19 mouse cellular contexts compared by ENCODE assay signal in genomic region chr1:127523364-127523763, GRCm38 (mm10).
DNase-seq lines count a peak whose midpoint lies in the region; ATAC-seq and TF ChIP-seq lines count a peak whose summit lies in the region.
"Had no signal": no experiment of that assay in that cellular context is flagged by ENCODE, and none has a peak within 500 bp of the region (broad histone marks: within the 10 kb centered on the region; RNA-seq: fewer than 3 reads in every experiment).

No protein-coding gene starts in this region.

- TF ChIP-seq CTCF in kidney, adult 2 months (conservative IDR thresholded peaks at IDR 0.05; ENCODE audit: insufficient read depth, insufficient read length, low read depth, low read length) = no peak
- no peak for TF ChIP-seq CTCF in kidney, postnatal 0 days (IDR thresholded peaks at IDR 0.05; ENCODE audit: low read depth)

- no peak overlapping the region for H3K4me2 ChIP-seq in forebrain, embryonic 12.5 days
- no peak overlapping the region for H3K4me2 ChIP-seq in forebrain, embryonic 14.5 days (ENCODE audit: low read length)
- no peak overlapping the region for H3K4me2 ChIP-seq in kidney, postnatal 0 days (ENCODE audit: low read length)
- H3K4me2 ChIP-seq: forebrain, embryonic 15.5 days; hindbrain, embryonic 13.5 days had no signal

- H3K27ac ChIP-seq in forebrain, embryonic 12.5 days = no peak overlapping the region
- no peak overlapping the region for H3K27ac ChIP-seq in forebrain, embryonic 14.5 days (ENCODE audit: low read depth, low read length)
- H3K27ac ChIP-seq in kidney, adult 2 months (ENCODE audit: insufficient read depth, low read depth, low read length) = no peak overlapping the region
- H3K27ac ChIP-seq in kidney, postnatal 0 days = no peak overlapping the region
- H3K27ac ChIP-seq: embryonic facial prominence, embryonic 10.5 days; forebrain, embryonic 15.5 days; hindbrain, embryonic 13.5 days had no signal

- 87% methylated on average over 8 of the region's 8 CpGs for WGBS in forebrain, embryonic 12.5 days
- WGBS in forebrain, embryonic 14.5 days = 93% methylated on average over 8 of the region's 8 CpGs
- WGBS in kidney, adult 2 months = 62% methylated on average over 8 of the region's 8 CpGs
- WGBS in kidney, postnatal 0 days = 71% methylated on average over 8 of the region's 8 CpGs

- DNase-seq in forebrain, embryonic 14.5 days (ENCODE audit: low spot score) = no peak
- DNase-seq in kidney, adult 2 months = peak; percentile 21
- DNase-seq in kidney, adult 18-20 months = no peak
- no peak for DNase-seq in kidney, postnatal 0 days (ENCODE audit: low spot score)
- no peak for DNase-seq in kidney, adult 11 months
- DNase-seq in kidney, postnatal 10 days = peak; percentile 14
- DNase-seq: adrenal gland, adult 8-10 months; adrenal gland, postnatal 36 days; B cell, adult 2 months; cerebellum, postnatal 10 days; gastrocnemius, postnatal 36 days; heart, adult 11 months; heart, postnatal 10 days had no signal

- H3K4me3 ChIP-seq in forebrain, embryonic 12.5 days (replicated peaks) = no peak overlapping the region
- H3K4me3 ChIP-seq in forebrain, embryonic 14.5 days (ENCODE audit: low read depth, low read length) = no peak overlapping the region
- H3K4me3 ChIP-seq in kidney, adult 2 months (ENCODE audit: insufficient read depth, low read depth, low read length) = no peak overlapping the region
- no peak overlapping the region for H3K4me3 ChIP-seq in kidney, postnatal 0 days (replicated peaks; ENCODE audit: low read depth, low read length)
- H3K4me3 ChIP-seq: embryonic facial prominence, embryonic 10.5 days; forebrain, embryonic 15.5 days; hindbrain, embryonic 13.5 days had no signal

- 0 out of 2 replicates have a peak, but pooled peaks have one; percentile 20 for ATAC-seq in forebrain, embryonic 12.5 days (ENCODE audit: low FRiP score)
- no peak for ATAC-seq in forebrain, embryonic 14.5 days
- ATAC-seq in kidney, postnatal 0 days (replicated peaks; ENCODE audit: low FRiP score, low read depth) = peak; percentile 54; the same call in 1 of the 2 replicates
- ATAC-seq: CD4-positive, CD25-positive, alpha-beta regulatory T cell, adult 4 months; forebrain, embryonic 15.5 days had no signal

- no peaks in the 10 kb centered on the region for H3K36me3 ChIP-seq in forebrain, embryonic 12.5 days (replicated peaks)
- no peaks in the 10 kb centered on the region for H3K36me3 ChIP-seq in forebrain, embryonic 14.5 days (ENCODE audit: control insufficient read depth, insufficient read depth, low read length)
- no peaks in the 10 kb centered on the region for H3K36me3 ChIP-seq in kidney, adult 2 months (ENCODE audit: control insufficient read depth, insufficient read depth, low read length)
- no peaks in the 10 kb centered on the region for H3K36me3 ChIP-seq in kidney, postnatal 0 days (ENCODE audit: insufficient read depth, low read length)
- H3K36me3 ChIP-seq: embryonic facial prominence, embryonic 10.5 days; forebrain, embryonic 15.5 days; G1E; hindbrain, embryonic 13.5 days had no signal

- no peaks in the 10 kb centered on the region for H3K9me3 ChIP-seq in forebrain, embryonic 12.5 days
- H3K9me3 ChIP-seq in forebrain, embryonic 14.5 days (replicated peaks; ENCODE audit: control insufficient read depth, low read length) = no peaks in the 10 kb centered on the region
- H3K9me3 ChIP-seq in kidney, postnatal 0 days (replicated peaks; ENCODE audit: low read length) = no peaks in the 10 kb centered on the region
- H3K9me3 ChIP-seq: embryonic facial prominence, embryonic 10.5 days; forebrain, embryonic 15.5 days; hindbrain, embryonic 13.5 days had no signal

- H3K4me1 ChIP-seq in forebrain, embryonic 12.5 days = no peaks in the 10 kb centered on the region
- H3K4me1 ChIP-seq in forebrain, embryonic 14.5 days (ENCODE audit: control insufficient read depth, insufficient read depth, low read length) = no peaks in the 10 kb centered on the region
- no peaks in the 10 kb centered on the region for H3K4me1 ChIP-seq in kidney, adult 2 months (ENCODE audit: control insufficient read depth, insufficient read depth, low read length)
- H3K4me1 ChIP-seq in kidney, postnatal 0 days (replicated peaks; ENCODE audit: insufficient read depth, low read length) = no peaks in the 10 kb centered on the region
- H3K4me1 ChIP-seq: embryonic facial prominence, embryonic 10.5 days; forebrain, embryonic 15.5 days had no signal

- peaks cover 38% of the 10 kb centered on the region for H3K27me3 ChIP-seq in forebrain, embryonic 12.5 days
- 0 out of 2 replicates have a peak, but pooled peaks cover 11% of the 10 kb centered on the region for H3K27me3 ChIP-seq in forebrain, embryonic 14.5 days (replicated peaks; ENCODE audit: control insufficient read depth, insufficient read depth, low read length)
- H3K27me3 ChIP-seq in kidney, adult 2 months (replicated peaks; ENCODE audit: control insufficient read depth, insufficient read depth, low read length) = no peaks in the 10 kb centered on the region
- no peaks in the 10 kb centered on the region for H3K27me3 ChIP-seq in kidney, postnatal 0 days (ENCODE audit: insufficient read depth, low read length)

- no peak for TF ChIP-seq POLR2A in kidney, adult 2 months (IDR thresholded peaks at IDR 0.05; ENCODE audit: low read depth, low read length)

- no peak overlapping the region for H3K9ac ChIP-seq in forebrain, embryonic 12.5 days
- no peak overlapping the region for H3K9ac ChIP-seq in forebrain, embryonic 14.5 days (ENCODE audit: low read length)
- H3K9ac ChIP-seq in kidney, postnatal 0 days (ENCODE audit: low read depth, low read length) = no peak overlapping the region
- H3K9ac ChIP-seq: forebrain, embryonic 15.5 days; hindbrain, embryonic 13.5 days had no signal

Comparison
In these comparisons a context has a peak if more than half of its experiments do, and no peak if none do; other contexts are left out.
1. DNase-seq: peak in kidney, adult 2 months (single experiment) and kidney, postnatal 10 days (single experiment); none in forebrain, embryonic 14.5 days (single experiment), kidney, adult 18-20 months (single experiment), kidney, postnatal 0 days (single experiment) and kidney, adult 11 months (single experiment).